Mouse (Mus musculus) ES-Bruce4 (cell line): ENCODE results near the gene Erv3. TPM values are rescaled to one million over a fixed set of nuclear protein-coding genes. Genes with fewer than 3 reads are reported as not detected.

Experiments
- H3K27ac ChIP-seq: 2 replicates; pipeline ENCODE4 v1.5.1; 2012; ENCODE audit warnings: low read length, inconsistent platforms; ENCODE audit not compliant: insufficient read depth
- H3K27me3 ChIP-seq: 2 replicates; pipeline ENCODE4 v1.6.1; 2012; ENCODE audit warnings: mild to moderate bottlenecking, low read length, inconsistent platforms; ENCODE audit not compliant: control insufficient read depth, poor library complexity, insufficient read depth, severe bottlenecking
- H3K36me3 ChIP-seq: 2 replicates; pipeline ENCODE4 v1.6.1; 2012; ENCODE audit warnings: inconsistent platforms, mild to moderate bottlenecking, low read length, moderate library complexity; ENCODE audit not compliant: control insufficient read depth, poor library complexity, insufficient read depth, severe bottlenecking
- H3K4me1 ChIP-seq: one replicate; pipeline ENCODE4 v1.8.1; 2011; ENCODE audit warnings: low read length; ENCODE audit not compliant: control insufficient read depth, insufficient read depth
- H3K4me3 ChIP-seq: 2 replicates; pipeline ENCODE4 v1.5.1; 2011; ENCODE audit warnings: low read depth, mild to moderate bottlenecking, low read length
- H3K9ac ChIP-seq: 2 replicates; pipeline ENCODE4 v1.6.1; 2012; ENCODE audit warnings: low read depth, mild to moderate bottlenecking, inconsistent platforms; ENCODE audit not compliant: poor library complexity, severe bottlenecking
- H3K9me3 ChIP-seq: replicated peaks from 2 replicates; pipeline ENCODE4 v1.6.1; 2012; ENCODE audit warnings: mild to moderate bottlenecking, low read length, inconsistent platforms; ENCODE audit not compliant: control insufficient read depth, poor library complexity, insufficient read depth, severe bottlenecking
- CTCF ChIP-seq: IDR thresholded peaks from one replicate; pipeline ENCODE4 v1.8.1; 2011; ENCODE audit warnings: low read depth, low read length
- EP300 ChIP-seq: IDR thresholded peaks from 2 replicates; pipeline ENCODE4 v1.6.1; 2011; ENCODE audit warnings: low read depth, low read length; ENCODE audit not compliant: insufficient read depth
- POLR2A ChIP-seq: IDR thresholded peaks from one replicate; pipeline ENCODE4 v1.8.1; 2011; ENCODE audit warnings: low read length; ENCODE audit not compliant: insufficient read depth
- polyA plus RNA-seq: library from polyadenylated mRNA; stranded (reverse); fragments of >200 nt; gene quantifications from 2 replicates; pipeline ENCODE4 v1.2.4, GENCODE M21; 2011; ENCODE audit warnings: low read depth; ENCODE audit not compliant: missing spikeins, insufficient read depth, insufficient read length

The Erv3 gene
- polyA plus RNA-seq, 1 experiment: 0.46 TPM

DNA sequence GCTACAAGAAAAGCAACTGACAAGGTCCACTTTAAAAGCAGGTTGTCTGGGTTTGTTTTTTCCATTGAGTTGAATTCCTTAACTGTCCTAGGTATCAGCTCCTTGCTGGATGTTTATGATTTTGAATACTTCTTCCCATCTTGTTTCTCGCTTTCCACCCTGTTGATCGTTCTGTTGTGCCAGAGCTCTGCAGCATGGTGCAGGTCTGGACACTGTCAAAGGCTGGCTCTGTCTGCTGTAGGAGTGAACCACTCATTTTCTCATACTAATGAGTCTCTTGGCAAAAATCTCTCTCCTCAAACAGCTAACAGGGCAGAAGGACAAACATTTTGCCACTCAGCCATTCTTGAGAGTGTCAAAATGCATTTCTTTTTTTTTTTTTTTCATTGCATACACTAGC, 35.6 kb upstream of the Erv3 start:
- Histone ChIP-seq H3K36me3 (no peaks in the 10 kb centered on the region), H3K27ac (no peak overlapping the region), H3K4me3 (no peak overlapping the region), H3K9me3 (no peaks in the 10 kb centered on the region), H3K4me1 (peaks cover 2% of the 10 kb centered on the region), H3K27me3 (no peaks in the 10 kb centered on the region), H3K9ac (no peak overlapping the region)
- no peak for TF ChIP-seq POLR2A
- TF ChIP-seq CTCF: no peak
- no peak for TF ChIP-seq EP300

GRCm38 (mm10) chr2:131892534-131892933, 33.0 kb upstream of the Erv3 start:
- no peak overlapping the region for H3K9ac ChIP-seq
- TF ChIP-seq EP300: no peak
- no peak for TF ChIP-seq CTCF
- no peak for TF ChIP-seq POLR2A
- peaks cover 2% of the 10 kb centered on the region for H3K4me1 ChIP-seq
- no peaks in the 10 kb centered on the region for H3K9me3 ChIP-seq
- H3K36me3 ChIP-seq: no peaks in the 10 kb centered on the region
- no peaks in the 10 kb centered on the region for H3K27me3 ChIP-seq
- H3K4me3 ChIP-seq: no peak overlapping the region
- no peak overlapping the region for H3K27ac ChIP-seq

DNA sequence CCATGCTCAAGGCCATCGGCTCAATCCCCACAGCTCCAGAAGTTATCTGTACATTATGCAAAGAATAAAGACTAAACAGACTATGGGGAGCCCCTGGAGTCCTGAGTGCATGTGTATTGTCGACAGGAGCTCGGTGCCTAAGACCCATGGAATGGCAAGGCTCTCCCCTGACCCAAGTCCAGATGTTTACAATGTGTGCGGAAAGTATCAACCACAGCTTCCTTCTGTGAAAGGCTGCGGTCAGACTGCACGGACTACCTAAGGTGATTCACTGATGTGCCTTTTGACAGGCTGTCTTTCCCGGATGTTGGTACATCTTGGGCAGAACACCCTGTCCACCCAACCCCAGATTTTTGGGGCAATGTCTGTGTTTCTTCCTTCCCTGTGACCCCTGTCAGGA, 28.7 kb upstream of the Erv3 start:
- TF ChIP-seq EP300: no peak
- TF ChIP-seq POLR2A: no peak
- TF ChIP-seq CTCF: no peak
- H3K4me1 ChIP-seq: peaks cover 2% of the 10 kb centered on the region
- no peak overlapping the region for H3K4me3 ChIP-seq
- no peak overlapping the region for H3K27ac ChIP-seq
- H3K36me3 ChIP-seq: no peaks in the 10 kb centered on the region
- no peaks in the 10 kb centered on the region for H3K9me3 ChIP-seq
- no peak overlapping the region for H3K9ac ChIP-seq
- no peaks in the 10 kb centered on the region for H3K27me3 ChIP-seq

- no peak overlapping the region for H3K27ac ChIP-seq
- peaks cover 3% of the 10 kb centered on the region for H3K4me1 ChIP-seq
- no peak overlapping the region for H3K4me3 ChIP-seq
- H3K27me3 ChIP-seq: no peaks in the 10 kb centered on the region
- H3K36me3 ChIP-seq: no peaks in the 10 kb centered on the region
- TF ChIP-seq CTCF (no peak), EP300 (no peak), POLR2A (no peak)
- no peak overlapping the region for H3K9ac ChIP-seq
- no peaks in the 10 kb centered on the region for H3K9me3 ChIP-seq
Observed at GRCm38 (mm10) chr2:131886503-131887160, 27.1 kb upstream of the Erv3 start.

DNA sequence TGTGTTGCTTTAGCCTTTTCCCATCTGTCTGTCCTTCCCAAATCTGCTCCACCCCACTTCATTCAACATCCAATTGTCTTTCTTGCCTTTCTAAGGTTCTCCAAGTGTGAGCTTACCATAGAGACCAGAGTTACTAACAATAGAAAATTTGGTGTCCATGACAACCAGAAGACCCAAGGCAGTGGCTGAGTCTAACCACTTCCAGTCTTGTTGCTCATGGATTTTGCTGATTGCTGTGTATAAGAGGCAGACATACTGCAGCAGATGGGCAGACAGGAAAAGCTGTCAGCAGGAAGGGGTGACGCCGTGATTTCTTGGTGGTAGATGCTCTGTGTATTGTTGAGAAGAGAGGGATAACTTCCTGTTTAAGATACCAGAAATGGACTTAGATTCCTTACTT, 23.6 kb upstream of the Erv3 start:
- no peaks in the 10 kb centered on the region for H3K27me3 ChIP-seq
- H3K4me3 ChIP-seq: no peak overlapping the region
- TF ChIP-seq CTCF: no peak
- TF ChIP-seq EP300: peak; percentile 47; the same call in 1 of the 2 replicates
- H3K36me3 ChIP-seq: no peaks in the 10 kb centered on the region
- no peak overlapping the region for H3K9ac ChIP-seq
- no peaks in the 10 kb centered on the region for H3K9me3 ChIP-seq
- H3K4me1 ChIP-seq: peaks cover 3% of the 10 kb centered on the region
- H3K27ac ChIP-seq: 0 out of 2 replicates have a peak overlapping the region, but pooled peaks have one; percentile 9

DNA sequence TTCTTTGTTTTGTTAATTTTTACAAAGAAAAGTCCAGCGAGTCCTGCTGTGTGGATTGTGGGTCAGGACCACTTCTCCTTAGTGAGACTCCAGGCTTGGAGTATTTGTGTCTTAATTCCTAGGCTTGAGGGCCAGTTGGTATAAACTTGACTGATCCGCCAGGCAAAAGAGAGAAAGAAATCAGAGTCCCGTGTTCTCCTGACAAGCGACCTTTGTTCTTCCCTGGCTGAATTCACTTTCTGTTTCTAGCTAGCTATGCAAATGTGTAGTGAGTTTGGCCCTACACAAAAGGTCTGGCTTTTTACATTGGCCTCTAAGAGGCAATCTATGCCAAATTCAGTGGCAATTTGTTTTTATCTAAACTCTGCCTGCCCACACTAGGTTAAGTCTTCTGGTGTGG, 22.2 kb upstream of the Erv3 start:
- Histone ChIP-seq H3K4me1 (peaks cover 3% of the 10 kb centered on the region), H3K9me3 (no peaks in the 10 kb centered on the region), H3K9ac (no peak overlapping the region), H3K27ac (peak overlapping the region; percentile 37; the same call in 1 of the 2 replicates), H3K4me3 (no peak overlapping the region), H3K36me3 (no peaks in the 10 kb centered on the region), H3K27me3 (no peaks in the 10 kb centered on the region)
- no peak for TF ChIP-seq CTCF
- TF ChIP-seq POLR2A: no peak
- TF ChIP-seq EP300: no peak
